Mouse (Mus musculus): ENCODE data around the gene Pigw.

GRCm38 (mm10) chr11:84839330-84839729 lies 40.8 kb downstream of the Pigw start:
- TF ChIP-seq TCF12 (IDR thresholded peaks at IDR 0.05; ENCODE audit: insufficient read depth, poor library complexity, severe bottlenecking) = no peak
- TF ChIP-seq POLR2AphosphoS2 (IDR thresholded peaks at IDR 0.05; ENCODE audit: insufficient read length, low read depth) = no peak
- no peak for TF ChIP-seq POLR2A (IDR thresholded peaks at IDR 0.05; ENCODE audit: insufficient read length, low read depth)
- no peak for TF ChIP-seq MAX (IDR thresholded peaks at IDR 0.05; ENCODE audit: low read depth)
- no peak for TF ChIP-seq MYOG (IDR thresholded peaks at IDR 0.05; ENCODE audit: control insufficient read depth in 1 of 3, insufficient read depth in 1 of 3, insufficient read length in 2 of 3, low read depth in 2 of 3)
- no peak for TF ChIP-seq USF1 (IDR thresholded peaks at IDR 0.05; ENCODE audit: low read depth)
- TF ChIP-seq E2F4 (IDR thresholded peaks at IDR 0.05; ENCODE audit: insufficient read depth) = no peak
